In genomic region chr4:125742162-125742571, GRCm38 (mm10) we compare ENCODE assay signal across 23 mouse cellular contexts.
DNase-seq lines count a peak whose midpoint lies in the region; ATAC-seq and TF ChIP-seq lines count a peak whose summit lies in the region.
"Had no signal": no experiment of that assay in that cellular context is flagged by ENCODE, and none has a peak within 500 bp of the region (broad histone marks: within the 10 kb centered on the region; RNA-seq: fewer than 3 reads in every experiment).

No protein-coding gene starts in this region.

- no peaks in the 10 kb centered on the region for H3K4me1 ChIP-seq in midbrain, postnatal 0 days (ENCODE audit: insufficient read depth, low read length)
- no peaks in the 10 kb centered on the region for H3K4me1 ChIP-seq in midbrain, embryonic 16.5 days (ENCODE audit: control insufficient read depth, insufficient read depth, low read length)
- H3K4me1 ChIP-seq: heart, embryonic 13.5 days; limb, embryonic 12.5 days; liver, embryonic 12.5 days; megakaryocyte, embryonic 14.5 days; neural tube, embryonic 13.5 days had no signal

- H3K4me2 ChIP-seq in midbrain, postnatal 0 days (ENCODE audit: low read depth, low read length, poor library complexity, severe bottlenecking), result no peak overlapping the region
- no peak overlapping the region for H3K4me2 ChIP-seq in midbrain, embryonic 16.5 days (ENCODE audit: low read length)
- H3K4me2 ChIP-seq: embryonic facial prominence, embryonic 13.5 days; heart, embryonic 13.5 days; limb, embryonic 12.5 days; liver, embryonic 12.5 days; neural tube, embryonic 13.5 days had no signal

- no peak overlapping the region for H3K9ac ChIP-seq in midbrain, postnatal 0 days (replicated peaks; ENCODE audit: low read length, poor library complexity, severe bottlenecking)
- no peak overlapping the region for H3K9ac ChIP-seq in midbrain, embryonic 16.5 days (ENCODE audit: low read depth, low read length)
- H3K9ac ChIP-seq: embryonic facial prominence, embryonic 13.5 days; heart, embryonic 13.5 days; limb, embryonic 12.5 days; liver, embryonic 12.5 days; neural tube, embryonic 13.5 days had no signal

- peak; percentile 80 for DNase-seq in heart, adult 11 months
- DNase-seq in heart, postnatal 4 days, result no peak
- peak; percentile 54 for DNase-seq in midbrain, postnatal 0 days (ENCODE audit: low spot score)
- DNase-seq in cerebellum, adult 9-10 months, result peak; percentile 55
- no peak for DNase-seq in natural killer cell, adult 2 months (ENCODE audit: low spot score in 2 of 2)
- DNase-seq in kidney, postnatal 36 days, result no peak
- DNase-seq: B cell, adult 2 months; gastrocnemius, postnatal 10 days; heart, adult 18-20 months; kidney, adult 8-10 months; kidney, postnatal 4 days; layer of hippocampus, adult 9-11 months; lung, adult 2 months; right cerebral cortex, adult 18-20 months; thymus, postnatal 36 days had no signal

- TF ChIP-seq CTCF in midbrain, postnatal 0 days (IDR thresholded peaks at IDR 0.05), result no peak

- H3K36me3 ChIP-seq in midbrain, postnatal 0 days (ENCODE audit: insufficient read depth, low read length), result no peaks in the 10 kb centered on the region
- no peaks in the 10 kb centered on the region for H3K36me3 ChIP-seq in midbrain, embryonic 16.5 days (ENCODE audit: control insufficient read depth, insufficient read depth, low read length)
- H3K36me3 ChIP-seq: embryonic facial prominence, embryonic 13.5 days; heart, embryonic 13.5 days; limb, embryonic 12.5 days; liver, embryonic 12.5 days; neural tube, embryonic 13.5 days had no signal

- H3K9me3 ChIP-seq in midbrain, postnatal 0 days (ENCODE audit: low read length), result no peaks in the 10 kb centered on the region
- no peaks in the 10 kb centered on the region for H3K9me3 ChIP-seq in midbrain, embryonic 16.5 days (replicated peaks; ENCODE audit: control insufficient read depth, low read length, poor library complexity, severe bottlenecking)
- H3K9me3 ChIP-seq: embryonic facial prominence, embryonic 13.5 days; heart, embryonic 13.5 days; limb, embryonic 12.5 days; liver, embryonic 12.5 days; megakaryocyte, embryonic 14.5 days; neural tube, embryonic 13.5 days had no signal

- no peak overlapping the region for H3K27ac ChIP-seq in midbrain, postnatal 0 days (ENCODE audit: low read depth, low read length)
- H3K27ac ChIP-seq in midbrain, embryonic 16.5 days (ENCODE audit: low read length), result no peak overlapping the region
- H3K27ac ChIP-seq: embryonic facial prominence, embryonic 13.5 days; heart, embryonic 13.5 days; limb, embryonic 12.5 days; liver, embryonic 12.5 days; neural tube, embryonic 13.5 days had no signal

- H3K4me3 ChIP-seq in midbrain, postnatal 0 days (ENCODE audit: low read depth, low read length), result no peak overlapping the region
- H3K4me3 ChIP-seq in midbrain, embryonic 16.5 days (ENCODE audit: low read depth, low read length), result no peak overlapping the region
- H3K4me3 ChIP-seq: embryonic facial prominence, embryonic 13.5 days; heart, embryonic 13.5 days; limb, embryonic 12.5 days; liver, embryonic 12.5 days; megakaryocyte, embryonic 14.5 days; neural tube, embryonic 13.5 days had no signal

- ATAC-seq in midbrain, postnatal 0 days (ENCODE audit: low FRiP score), result no peak
- ATAC-seq in midbrain, embryonic 16.5 days, result no peak
- ATAC-seq: inflammation-experienced regulatory T-cells, adult 6 months; liver, embryonic 12.5 days had no signal

- no peaks in the 10 kb centered on the region for H3K27me3 ChIP-seq in midbrain, postnatal 0 days (ENCODE audit: insufficient read depth, low read length)
- no peaks in the 10 kb centered on the region for H3K27me3 ChIP-seq in midbrain, embryonic 16.5 days (ENCODE audit: control insufficient read depth, insufficient read depth, low read depth, low read length)
- H3K27me3 ChIP-seq: liver, embryonic 12.5 days; neural tube, embryonic 13.5 days had no signal

- 73% methylated on average over 16 of the region's 16 CpGs for WGBS in midbrain, postnatal 0 days
- WGBS in midbrain, embryonic 16.5 days, result 69% methylated on average over 16 of the region's 16 CpGs

Comparison
In these comparisons a context has a peak if more than half of its experiments do, and no peak if none do; other contexts are left out.
1. DNase-seq: peak in heart, adult 11 months (single experiment), midbrain, postnatal 0 days (single experiment) and cerebellum, adult 9-10 months (single experiment); none in heart, postnatal 4 days (single experiment), natural killer cell, adult 2 months (0 of 2) and kidney, postnatal 36 days (0 of 2).